Mouse (Mus musculus) limb, embryonic 14.5 days (tissue): ENCODE results near the gene Adi1. TPM values are rescaled to one million over a fixed set of nuclear protein-coding genes. Genes with fewer than 3 reads are reported as not detected.

Experiments used
- ATAC-seq: fragments of 200-750 bp; cut with Nextera tagmentation; 2 replicates; pipeline ENCODE4 v1.8.0; 2017; ENCODE audit warnings: low read depth, moderate number of reproducible peaks, moderate TSS enrichment; ENCODE audit not compliant: low FRiP score
- DNase-seq: peaks from one replicate; pipeline ENCODE4 v3.0.0-alpha.2; 2015; ENCODE audit warnings: low spot score
- H3K27ac ChIP-seq: fragments of 300-500 bp; sonication (generic); replicated peaks from 2 replicates; pipeline ENCODE4 v1.5.1; 2014; ENCODE audit warnings: low read depth, mild to moderate bottlenecking, low read length, moderate library complexity, mixed read lengths
- H3K27me3 ChIP-seq: fragments of 300-500 bp; sonication (generic); 2 replicates; pipeline ENCODE4 v1.6.1; 2014; ENCODE audit warnings: low read length, mixed read lengths; ENCODE audit not compliant: control insufficient read depth, insufficient read depth
- H3K36me3 ChIP-seq: fragments of 300-500 bp; sonication (generic); 2 replicates; pipeline ENCODE4 v1.6.1; 2014; ENCODE audit warnings: mild to moderate bottlenecking, low read length, moderate library complexity, mixed read lengths; ENCODE audit not compliant: control insufficient read depth, insufficient read depth
- H3K4me1 ChIP-seq: fragments of 300-500 bp; sonication (generic); 2 replicates; pipeline ENCODE4 v1.6.1; 2014; ENCODE audit warnings: antibody characterized with exemption, low read length, mixed read lengths; ENCODE audit not compliant: control insufficient read depth, insufficient read depth
- H3K4me2 ChIP-seq: fragments of 300-500 bp; sonication (generic); replicated peaks from 2 replicates; pipeline ENCODE4 v1.6.1; 2014; ENCODE audit warnings: low read depth, mild to moderate bottlenecking, low read length, moderate library complexity; ENCODE audit not compliant: severe bottlenecking
- H3K4me3 ChIP-seq: fragments of 300-500 bp; sonication (generic); replicated peaks from 2 replicates; pipeline ENCODE4 v1.5.1; 2014; ENCODE audit warnings: low read length
- H3K9ac ChIP-seq: fragments of 300-500 bp; sonication (generic); 2 replicates; pipeline ENCODE4 v1.6.1; 2014; ENCODE audit warnings: mild to moderate bottlenecking, low read depth, low read length, moderate library complexity; ENCODE audit not compliant: severe bottlenecking
- H3K9me3 ChIP-seq: fragments of 300-500 bp; sonication (generic); 2 replicates; pipeline ENCODE4 v1.6.1; 2016; ENCODE audit warnings: low read length; ENCODE audit not compliant: control insufficient read depth
- POLR2A ChIP-seq: fragments of 200-500 bp; IDR thresholded peaks from 2 replicates; pipeline ENCODE4 v1.8.0; 2012; ENCODE audit warnings: inconsistent platforms, mild to moderate bottlenecking, moderate library complexity, borderline replicate concordance; ENCODE audit not compliant: insufficient read depth, insufficient read length; ENCODE audit errors: extremely low read depth
- WGBS: fragments of 180-500 bp; shearing (Covaris S2); extraction: QIAGEN DNeasy Blood & Tissue Kit; methylation state at CpG from one replicate; pipeline ENCODE4 v1.1.7; 2014; 5-methylcytosine and 5-hydroxymethylcytosine counted together
- polyA plus RNA-seq, 2 experiments: library from polyadenylated mRNA; depleted of rRNA in 1 of 2; stranded (reverse) in 1 of 2; unstranded in 1 of 2; fragments of >200 nt; fragmentation: Nextera tagmentation in 1 of 2; extraction: Ambion mirVana in 1 of 2; gene quantifications; 2 replicates each; pipeline versions ENCODE4 v1.2.1 to v1.2.3; 2012 to 2014

Gene Adi1
- polyA plus RNA-seq, 2 experiments = 27.9 to 66.7 TPM

GRCm38 (mm10) chr12:28686199-28686879 lies 11.3 kb downstream of the Adi1 start:
- Histone ChIP-seq H3K27ac (no peak overlapping the region), H3K9ac (no peak overlapping the region), H3K27me3 (no peaks in the 10 kb centered on the region), H3K4me2 (no peak overlapping the region), H3K4me3 (no peak overlapping the region), H3K9me3 (no peaks in the 10 kb centered on the region), H3K4me1 (no peaks in the 10 kb centered on the region), H3K36me3 (peaks cover 35% of the 10 kb centered on the region)
- DNase-seq (no peak), ATAC-seq (no peak)
- TF ChIP-seq POLR2A = no peak
- 77% methylated on average over 8 of the region's 8 CpGs for WGBS

- H3K4me1 ChIP-seq = no peaks in the 10 kb centered on the region
- peaks cover 33% of the 10 kb centered on the region for H3K36me3 ChIP-seq
- no peak for ATAC-seq
- no peaks in the 10 kb centered on the region for H3K27me3 ChIP-seq
- no peak overlapping the region for H3K4me2 ChIP-seq
- no peak overlapping the region for H3K9ac ChIP-seq
- H3K27ac ChIP-seq = no peak overlapping the region
- H3K4me3 ChIP-seq = no peak overlapping the region
- no peaks in the 10 kb centered on the region for H3K9me3 ChIP-seq
- DNase-seq = no peak
- 88% methylated on average over 6 of the region's 6 CpGs for WGBS
- no peak for TF ChIP-seq POLR2A
Observed at GRCm38 (mm10) chr12:28688996-28689395, 14.0 kb downstream of the Adi1 start.

- no peak for ATAC-seq
- no peak for DNase-seq
Observed at GRCm38 (mm10) chr12:28690730-28691129, 15.7 kb downstream of the Adi1 start.

GRCm38 (mm10) chr12:28693738-28694137 lies 18.7 kb downstream of the Adi1 start:
- peaks cover 51% of the 10 kb centered on the region for H3K36me3 ChIP-seq
- no peak for ATAC-seq
- H3K9me3 ChIP-seq = no peaks in the 10 kb centered on the region
- no peak overlapping the region for H3K4me2 ChIP-seq
- H3K9ac ChIP-seq = no peak overlapping the region
- no peak for TF ChIP-seq POLR2A
- no peaks in the 10 kb centered on the region for H3K4me1 ChIP-seq
- H3K27me3 ChIP-seq = no peaks in the 10 kb centered on the region
- no peak for DNase-seq
- WGBS = 84% methylated on average over 3 of the region's 3 CpGs
- no peak overlapping the region for H3K4me3 ChIP-seq
- no peak overlapping the region for H3K27ac ChIP-seq

More at GRCm38 (mm10) chr12:28690730-28691129, 15.7 kb downstream of the Adi1 start:
- H3K4me3 ChIP-seq = no peak overlapping the region
- peaks cover 43% of the 10 kb centered on the region for H3K36me3 ChIP-seq
- no peak overlapping the region for H3K27ac ChIP-seq
- no peak overlapping the region for H3K9ac ChIP-seq
- no peaks in the 10 kb centered on the region for H3K4me1 ChIP-seq
- H3K9me3 ChIP-seq = no peaks in the 10 kb centered on the region
- H3K27me3 ChIP-seq = no peaks in the 10 kb centered on the region
- TF ChIP-seq POLR2A = no peak
- H3K4me2 ChIP-seq = no peak overlapping the region
- 93% methylated on average over 7 of the region's 7 CpGs for WGBS

- Histone ChIP-seq H3K27ac (no peak overlapping the region), H3K9me3 (no peaks in the 10 kb centered on the region), H3K4me1 (no peaks in the 10 kb centered on the region), H3K27me3 (no peaks in the 10 kb centered on the region), H3K4me2 (no peak overlapping the region), H3K36me3 (peaks cover 47% of the 10 kb centered on the region), H3K9ac (no peak overlapping the region), H3K4me3 (no peak overlapping the region)
- no peak for TF ChIP-seq POLR2A
- ATAC-seq (no peak), DNase-seq (no peak)
- 85% methylated on average over 2 of the region's 2 CpGs for WGBS
Observed at GRCm38 (mm10) chr12:28694231-28694630, 19.2 kb downstream of the Adi1 start.
